Mouse (Mus musculus) activated CD4-positive, CD25-positive, alpha-beta regulatory T cell (primary cell): ENCODE measurements around the gene Atp6ap2. TPM values are rescaled to one million over a fixed set of nuclear protein-coding genes. Genes with fewer than 3 reads are reported as not detected.

Experiments used
- polyA plus RNA-seq, 2 experiments: library from polyadenylated mRNA; unstranded; fragments of 100-300 nt; shearing (Covaris generic); gene quantifications; one replicate each; pipeline ENCODE4 v1.2.1; 2017

Atp6ap2 gene
- 10 to 100 TPM; 77.8 to 81.8 TPM for polyA plus RNA-seq

DNA sequence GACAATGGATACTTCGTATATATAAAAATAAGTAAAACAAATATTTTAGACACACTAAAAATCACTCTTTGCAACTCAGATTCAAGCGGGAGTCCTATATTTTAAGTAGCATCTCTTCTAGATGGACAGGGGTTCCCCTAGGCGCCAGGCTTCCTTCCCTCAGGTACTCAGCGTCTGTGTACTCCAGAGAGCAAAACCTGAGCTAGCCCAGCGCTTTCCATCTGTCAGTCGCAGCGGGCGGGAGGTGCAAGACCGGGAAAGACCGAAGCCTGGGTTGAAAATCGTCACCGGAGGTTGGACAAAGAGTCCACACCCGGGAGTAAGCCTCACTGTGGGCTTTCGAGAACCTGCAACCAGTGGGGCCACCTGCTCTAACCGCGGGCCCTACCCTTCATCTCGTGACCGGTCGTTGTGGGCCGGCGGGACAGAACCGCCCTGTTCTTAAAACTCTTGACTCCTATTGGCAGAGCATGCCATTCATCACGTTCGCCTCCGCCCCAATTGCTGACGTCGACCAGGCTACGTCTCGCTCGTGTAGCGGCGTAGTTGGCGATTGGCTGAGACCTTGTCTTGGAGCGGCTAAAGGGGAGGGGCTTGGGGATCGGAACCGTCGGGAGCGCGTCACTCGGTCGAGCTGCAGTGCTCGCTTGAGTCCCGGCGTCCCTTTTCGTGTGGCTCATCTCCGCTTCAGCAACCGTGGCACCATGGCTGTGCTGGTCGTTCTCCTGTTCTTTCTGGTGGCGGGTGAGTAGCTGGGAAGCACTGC, at the start of gene Atp6ap2:
TSS of gene Atp6ap2 (plus strand) at position 610 of the 766 bp plus-strand sequence.

Other genes with a start within 250 kb of the Atp6ap2 start
- gene 1810030O07Rik, start 85.9 kb downstream of the Atp6ap2 start, polyA plus RNA-seq: 10 to 100 TPM; 59.6 to 63.9 TPM
- 10 to 100 TPM; 40.1 to 55.7 TPM for gene Med14, start 174.3 kb downstream of the Atp6ap2 start, polyA plus RNA-seq